ENCODE assay signal across 9 mouse cellular contexts in genomic region chr5:148239067-148239466, GRCm38 (mm10).
A peak's percentile ranks its signal among the peaks of the same experiment; 100 is the strongest.
DNase-seq lines count a peak whose midpoint lies in the region; ATAC-seq and TF ChIP-seq lines count a peak whose summit lies in the region.
"Had no signal": no experiment of that assay in that cellular context is flagged by ENCODE, and none has a peak within 500 bp of the region (broad histone marks: within the 10 kb centered on the region; RNA-seq: fewer than 3 reads in every experiment).

No protein-coding gene starts in this region.

- peak; percentile 29; the same call in 1 of the 2 replicates for TF ChIP-seq CTCF in lung, adult 2 months (IDR thresholded peaks at IDR 0.05; ENCODE audit: insufficient read depth, low read length)

- H3K4me2 ChIP-seq in forebrain, embryonic 13.5 days = no peak overlapping the region
- H3K4me2 ChIP-seq in midbrain, embryonic 13.5 days (replicated peaks) = no peak overlapping the region

- peak; percentile 37 to 41 for DNase-seq in cerebellum, adult 18-20 months
- DNase-seq in cerebellum, adult 11-12 months = no peak
- DNase-seq in lung, adult 2 months = no peak
- DNase-seq in lung, postnatal 36 days = no peak
- no peak for DNase-seq in ovary, adult 18-20 months (ENCODE audit: low spot score)
- DNase-seq in gastrocnemius, adult 8-10 months (ENCODE audit: low spot score in 2 of 2) = no peak

- no peaks in the 10 kb centered on the region for H3K9me3 ChIP-seq in forebrain, embryonic 13.5 days (replicated peaks)
- H3K9me3 ChIP-seq in midbrain, embryonic 13.5 days = no peaks in the 10 kb centered on the region

- no peak overlapping the region for H3K4me3 ChIP-seq in lung, adult 2 months (replicated peaks; ENCODE audit: extremely low read depth, low read depth, low read length)
- H3K4me3 ChIP-seq in forebrain, embryonic 13.5 days = no peak overlapping the region
- H3K4me3 ChIP-seq in midbrain, embryonic 13.5 days (replicated peaks) = no peak overlapping the region

- no peaks in the 10 kb centered on the region for H3K4me1 ChIP-seq in lung, adult 2 months (ENCODE audit: control insufficient read depth, insufficient read depth, low read length)
- no peaks in the 10 kb centered on the region for H3K4me1 ChIP-seq in forebrain, embryonic 13.5 days
- H3K4me1 ChIP-seq in midbrain, embryonic 13.5 days (replicated peaks) = 0 out of 2 replicates have a peak, but pooled peaks cover 3% of the 10 kb centered on the region

- no peak overlapping the region for H3K27ac ChIP-seq in forebrain, embryonic 13.5 days
- no peak overlapping the region for H3K27ac ChIP-seq in midbrain, embryonic 13.5 days

- no peak for TF ChIP-seq POLR2A in lung, adult 2 months (IDR thresholded peaks at IDR 0.05; ENCODE audit: borderline replicate concordance, extremely low read depth, low read depth, low read length)

- no peaks in the 10 kb centered on the region for H3K27me3 ChIP-seq in forebrain, embryonic 13.5 days
- no peaks in the 10 kb centered on the region for H3K27me3 ChIP-seq in midbrain, embryonic 13.5 days

- H3K9ac ChIP-seq in forebrain, embryonic 13.5 days = no peak overlapping the region
- no peak overlapping the region for H3K9ac ChIP-seq in midbrain, embryonic 13.5 days (replicated peaks)

- peak; percentile 74 for ATAC-seq in forebrain, embryonic 13.5 days
- ATAC-seq in midbrain, embryonic 13.5 days = peak; percentile 66; the same call in 1 of the 2 replicates

- H3K36me3 ChIP-seq in forebrain, embryonic 13.5 days (ENCODE audit: poor library complexity, severe bottlenecking) = no peaks in the 10 kb centered on the region
- no peaks in the 10 kb centered on the region for H3K36me3 ChIP-seq in midbrain, embryonic 13.5 days
- H3K36me3 ChIP-seq: G1E had no signal

Comparison
In these comparisons a context has a peak if more than half of its experiments do, and no peak if none do; other contexts are left out.
1. DNase-seq: peak in cerebellum, adult 18-20 months (2 of 2); none in cerebellum, adult 11-12 months (single experiment), lung, adult 2 months (single experiment), lung, postnatal 36 days (single experiment), ovary, adult 18-20 months (single experiment) and gastrocnemius, adult 8-10 months (0 of 2).